Mouse (Mus musculus) CH12F3 (cell line): Measurements from ENCODE around the gene Casc4.

Experiments
- in situ Hi-C: fragments of 300-500 bp; cut with MboI; formaldehyde crosslinking; loops from 2 replicates; pipeline ENCODE4 v1.14.3; 2020; ENCODE audit warnings: low sequenced_read_pairs

Gene Casc4

DNA sequence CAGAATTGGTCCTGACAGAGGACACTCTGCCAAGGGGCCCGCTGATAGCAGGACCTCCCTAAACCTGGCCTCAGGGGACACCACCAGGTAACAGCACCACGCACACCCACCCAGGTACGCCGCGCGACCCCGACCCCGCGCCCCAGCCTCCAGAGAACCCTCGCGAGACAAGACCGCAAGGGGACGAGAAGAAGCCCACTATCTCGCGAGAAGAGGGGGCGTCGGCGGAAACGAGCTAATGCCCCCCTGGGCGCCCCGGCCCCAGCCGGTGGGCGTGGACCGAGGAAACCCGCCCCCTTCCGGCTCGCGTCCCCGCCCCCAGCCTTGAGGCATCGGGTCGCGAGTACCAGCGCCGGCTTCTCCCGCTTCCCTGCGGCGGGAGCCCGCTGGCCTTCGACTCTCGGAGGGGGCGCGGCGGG lies at the start of gene Casc4:
Gene Casc4 (plus strand): TSS at position 339 of the 419 bp plus-strand sequence.
- in situ Hi-C loops, result no loop called here

DNA sequence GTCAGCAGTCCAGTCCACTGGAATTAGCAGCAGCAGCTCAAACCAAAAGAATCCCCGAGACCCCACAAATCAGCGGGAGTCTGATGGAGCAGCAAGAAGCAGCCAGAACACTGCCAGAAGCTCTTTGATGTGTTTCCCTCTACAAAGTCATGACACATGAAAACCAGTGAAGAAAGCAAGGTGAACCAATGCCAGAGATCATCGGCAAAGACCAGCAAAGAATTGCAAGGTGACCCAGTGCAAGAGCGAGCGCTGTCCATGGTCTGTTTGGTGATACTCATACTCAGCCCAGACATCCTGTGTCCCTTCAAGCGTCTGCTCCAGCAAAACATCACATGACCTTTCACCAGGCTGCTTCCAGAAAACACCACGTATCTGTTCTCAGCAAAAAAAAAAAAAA lies 45.0 kb upstream of the Casc4 start:
- in situ Hi-C loops, result no loop called here

DNA sequence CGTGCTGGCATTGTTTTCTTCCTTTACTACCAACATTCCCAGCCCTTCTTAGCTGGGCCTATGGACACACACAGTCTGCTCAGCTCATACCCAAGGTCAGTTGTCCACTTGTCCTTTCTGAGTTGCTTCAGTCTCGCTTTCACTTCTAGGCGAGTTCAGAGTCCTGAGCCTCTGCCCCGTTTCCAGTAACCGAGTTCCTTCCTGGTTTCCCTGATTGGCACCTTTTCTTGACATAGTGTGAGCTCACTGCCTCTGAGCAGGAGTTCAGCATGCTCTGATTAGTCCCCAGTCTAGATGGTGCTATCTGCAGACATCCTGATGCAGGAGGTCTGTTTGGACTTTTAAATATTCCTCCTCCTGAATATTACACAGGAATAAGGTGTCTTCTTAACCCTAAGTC lies 42.1 kb upstream of the Casc4 start:
- in situ Hi-C loops, result no loop called here

DNA sequence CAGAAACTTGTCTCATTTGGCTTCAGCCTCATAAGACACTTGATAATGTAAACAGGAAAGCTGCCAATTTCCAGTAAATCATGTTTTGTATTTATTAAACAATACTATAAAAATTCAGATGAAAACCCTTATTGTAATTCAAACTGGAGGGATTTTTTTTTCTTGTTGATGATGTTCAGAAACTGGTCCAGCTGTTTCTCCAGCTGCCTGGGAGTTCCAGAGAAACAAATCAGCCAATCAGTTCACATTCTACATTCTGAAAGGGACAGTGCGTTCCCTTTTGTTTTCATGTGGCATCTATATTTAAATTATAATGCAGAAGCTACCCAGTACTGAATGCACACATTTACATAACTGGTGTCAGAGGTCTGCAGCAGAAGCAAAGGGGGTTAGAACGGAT lies 40.6 kb upstream of the Casc4 start:
- in situ Hi-C loops, result no loop called here

DNA sequence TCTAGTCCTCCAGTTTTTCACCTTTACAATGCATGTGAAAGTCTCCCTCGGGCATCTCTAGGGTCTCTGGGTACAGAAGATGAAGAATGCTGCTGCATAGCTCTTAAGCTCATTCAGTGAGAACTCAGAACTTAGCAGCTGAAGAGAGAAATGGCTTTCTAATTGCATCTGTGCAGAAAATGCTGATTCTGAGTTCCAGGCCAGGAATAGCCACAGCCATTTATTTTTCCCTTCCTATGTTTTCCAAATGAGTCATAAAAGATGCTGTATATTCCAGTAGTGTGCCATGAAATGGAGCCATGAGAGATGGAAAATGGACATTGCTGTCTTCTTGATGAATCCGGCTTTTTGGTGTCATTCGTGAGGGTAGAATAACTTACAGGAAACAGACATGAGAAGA lies 38.4 kb upstream of the Casc4 start:
- in situ Hi-C loops, result no loop called here

DNA sequence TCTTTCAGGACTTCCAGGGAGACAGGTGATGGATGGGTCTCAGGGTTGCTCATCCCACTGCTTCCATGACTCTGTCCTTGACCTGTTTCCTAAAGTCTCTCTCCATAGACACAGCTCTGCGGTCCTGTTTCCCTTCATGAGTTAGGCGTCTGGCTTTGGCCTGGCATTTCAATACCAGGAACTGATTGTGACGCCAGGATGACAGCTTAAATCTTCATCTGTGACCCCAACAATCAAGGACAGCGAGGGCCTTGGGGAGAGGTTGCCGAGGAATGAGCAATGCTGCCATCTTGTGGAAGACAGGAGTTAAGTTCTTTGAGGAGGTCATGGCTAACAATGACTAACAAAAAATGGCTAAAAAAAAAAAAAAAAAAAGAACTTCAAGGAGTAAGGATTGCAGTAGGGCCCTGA lies 34.3 kb upstream of the Casc4 start:
- in situ Hi-C loops, result loop anchor here (10.0 kb wide), 1 partner anchor 258 kb away; no protein-coding TSS in a partner anchor

DNA sequence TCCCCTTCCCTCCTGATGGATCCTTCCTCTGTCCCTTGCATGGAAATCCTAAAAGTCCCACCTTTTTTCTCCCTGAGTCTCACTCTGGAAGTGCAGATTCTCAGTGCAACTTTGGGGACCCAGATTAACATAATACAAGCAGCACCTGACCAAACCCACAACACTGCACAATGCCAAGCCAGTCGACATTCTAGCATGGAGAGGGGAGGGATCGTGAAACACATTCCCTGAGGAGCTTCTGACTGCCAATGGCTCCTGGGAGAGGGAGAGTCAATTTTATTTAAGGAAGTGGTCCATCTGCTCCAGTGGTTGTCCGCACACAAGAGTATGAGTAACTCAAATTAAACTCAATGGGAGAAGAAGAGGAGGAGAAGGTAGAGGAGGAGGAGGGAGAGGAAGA lies 31.8 kb upstream of the Casc4 start:
- in situ Hi-C loops, result loop anchor here (10.0 kb wide), 1 partner anchor 260 kb away; no protein-coding TSS in a partner anchor

DNA sequence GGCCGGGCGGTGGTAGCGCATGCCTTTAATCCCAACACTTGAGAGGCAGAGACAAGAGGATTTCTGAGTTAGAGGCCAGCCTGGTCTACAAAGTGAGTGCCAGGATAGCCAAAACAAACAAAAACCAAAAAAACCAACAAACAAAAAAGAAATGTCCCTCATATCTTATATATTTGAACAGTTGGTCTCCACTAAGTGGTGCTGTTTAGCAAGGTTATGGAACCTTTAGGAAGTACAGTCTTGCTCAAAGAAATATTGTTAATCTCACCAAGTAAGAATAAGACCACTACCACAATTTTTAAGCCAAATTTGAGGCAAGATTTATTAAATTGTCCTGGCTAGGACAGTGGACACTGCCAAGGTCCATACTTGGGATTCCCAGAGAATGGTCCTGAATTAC lies 25.3 kb upstream of the Casc4 start:
- in situ Hi-C loops, result no loop called here

DNA sequence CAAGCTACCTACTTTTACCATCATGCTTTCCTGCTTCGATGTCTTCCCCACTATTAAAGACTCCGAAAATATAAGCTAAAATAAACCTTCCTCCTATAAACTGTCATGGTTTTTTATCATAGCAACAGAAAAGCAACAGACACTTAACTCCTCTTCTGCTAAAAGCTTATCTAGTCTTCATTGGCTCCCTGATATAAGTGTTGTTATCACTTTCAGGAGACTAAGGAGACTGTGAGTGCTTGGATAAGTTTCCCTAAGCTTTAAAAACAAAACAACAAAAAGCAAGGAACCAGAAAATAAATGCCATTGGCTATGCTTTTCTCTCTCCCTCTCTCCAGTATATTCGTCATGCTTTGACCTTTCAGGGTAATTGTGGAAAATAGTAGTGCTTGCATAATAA lies 24.5 kb upstream of the Casc4 start:
- in situ Hi-C loops, result no loop called here

DNA sequence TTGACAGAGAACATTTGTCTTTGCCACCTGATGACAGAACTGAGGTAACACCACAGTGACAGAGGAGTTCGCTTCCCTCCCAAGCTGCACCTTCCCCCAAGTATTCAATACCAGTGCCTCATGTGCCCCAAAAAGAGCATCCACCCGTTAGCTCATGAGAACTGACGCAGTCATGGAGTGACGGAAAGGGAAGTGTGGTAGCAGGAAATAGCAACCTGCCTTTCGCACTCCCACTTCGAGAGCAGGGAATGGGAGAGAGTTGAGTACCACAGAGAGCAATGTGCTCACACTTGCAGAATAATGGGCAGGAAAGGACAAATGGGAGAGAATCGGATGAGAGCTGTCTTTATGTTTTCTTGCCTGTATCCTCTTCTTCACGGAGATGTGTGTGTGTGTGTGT lies 20.7 kb upstream of the Casc4 start:
- in situ Hi-C loops, result no loop called here

DNA sequence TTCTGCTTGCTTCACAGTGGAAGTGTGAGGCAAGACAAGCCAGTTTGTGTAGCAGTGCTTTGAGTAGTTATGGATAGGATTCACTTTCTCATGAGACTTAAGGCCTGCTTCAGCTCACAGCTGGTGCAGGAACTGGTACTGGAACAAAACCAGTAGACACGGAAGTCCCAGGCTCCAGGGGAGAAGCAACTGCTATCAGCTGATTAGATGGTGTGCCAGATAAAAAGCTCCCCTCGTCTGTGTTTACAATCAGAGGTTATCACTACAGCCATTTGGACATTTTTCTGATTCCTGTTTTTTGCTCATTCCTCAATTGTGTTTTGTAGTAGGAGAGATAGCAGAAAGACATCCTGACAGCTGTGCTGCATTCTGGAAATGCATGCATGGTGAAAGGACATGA lies 14.7 kb upstream of the Casc4 start:
- in situ Hi-C loops, result no loop called here

DNA sequence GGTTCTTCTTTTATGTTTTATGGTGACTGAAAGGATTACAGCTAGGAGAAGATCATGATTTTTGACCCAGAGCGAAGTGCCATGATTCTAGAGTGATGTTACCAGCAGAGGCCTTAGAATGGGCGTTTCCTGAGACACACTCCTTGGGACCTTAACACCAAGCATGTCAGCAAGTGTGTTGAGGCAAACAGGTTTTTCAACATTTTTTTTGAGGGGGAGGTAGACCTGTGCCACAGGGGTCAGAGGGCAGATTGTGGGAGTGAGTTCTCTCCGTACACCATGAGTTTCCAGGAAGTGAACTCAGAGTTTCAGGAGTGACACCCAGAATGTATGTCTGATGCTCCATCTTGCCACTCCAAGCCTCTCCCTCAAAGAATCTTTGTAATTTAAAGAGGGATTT lies 12.8 kb upstream of the Casc4 start:
- in situ Hi-C loops, result no loop called here

DNA sequence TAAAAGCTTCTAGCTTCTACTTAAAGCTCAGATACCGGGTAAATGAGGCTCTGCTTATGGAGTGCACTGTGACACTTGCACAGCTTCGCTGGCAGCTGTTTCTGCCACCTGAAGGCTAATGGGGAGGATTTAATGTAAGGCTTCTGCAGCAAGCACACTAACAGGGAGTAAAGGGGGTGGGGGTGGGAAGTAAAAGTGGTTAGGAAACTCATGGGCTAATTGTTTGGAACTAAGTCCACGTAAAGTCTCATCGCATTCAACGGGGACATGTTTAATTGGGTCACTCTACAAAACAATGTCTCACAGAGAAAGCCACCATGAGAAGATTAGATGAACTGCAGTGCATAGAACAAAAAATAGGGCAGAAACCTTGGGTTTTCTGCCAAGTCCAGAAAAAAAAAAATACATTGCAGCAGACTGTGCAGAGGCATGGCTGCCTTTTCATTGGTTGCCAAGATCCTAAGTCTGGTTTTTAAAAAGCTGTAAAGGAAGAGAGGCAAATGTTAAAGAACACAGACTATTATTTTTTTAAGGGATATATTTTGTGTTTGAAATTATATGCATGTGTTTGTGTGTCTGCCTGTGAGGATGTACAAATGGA lies 7.3 kb upstream of the Casc4 start:
- in situ Hi-C loops, result no loop called here

DNA sequence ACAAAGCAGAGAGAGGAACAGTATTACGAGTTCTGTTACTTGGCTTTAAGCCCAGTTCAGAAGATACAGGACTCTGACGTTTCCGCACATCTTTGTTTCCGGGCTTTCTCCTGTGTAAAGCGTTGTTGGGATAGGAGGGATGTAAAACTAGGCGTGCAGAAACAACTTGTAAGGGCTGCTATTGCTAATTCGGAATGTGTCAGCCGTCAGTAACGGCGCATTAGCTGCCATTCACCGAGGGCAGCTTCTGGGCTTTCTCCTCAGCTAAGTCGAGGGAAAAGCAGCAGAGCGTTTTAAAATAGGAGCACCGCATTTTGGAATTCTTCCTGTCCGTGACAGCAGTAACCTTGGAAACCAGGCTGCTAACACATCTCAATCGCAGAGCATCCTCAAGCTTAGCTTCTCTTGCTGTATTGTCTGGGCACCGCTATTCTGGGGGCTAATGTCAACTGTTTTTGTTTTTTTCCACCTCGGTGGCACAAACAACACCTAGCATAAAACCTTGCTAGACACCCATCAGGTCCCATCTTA lies 634 bp upstream of the Casc4 start:
- in situ Hi-C loops, result no loop called here

DNA sequence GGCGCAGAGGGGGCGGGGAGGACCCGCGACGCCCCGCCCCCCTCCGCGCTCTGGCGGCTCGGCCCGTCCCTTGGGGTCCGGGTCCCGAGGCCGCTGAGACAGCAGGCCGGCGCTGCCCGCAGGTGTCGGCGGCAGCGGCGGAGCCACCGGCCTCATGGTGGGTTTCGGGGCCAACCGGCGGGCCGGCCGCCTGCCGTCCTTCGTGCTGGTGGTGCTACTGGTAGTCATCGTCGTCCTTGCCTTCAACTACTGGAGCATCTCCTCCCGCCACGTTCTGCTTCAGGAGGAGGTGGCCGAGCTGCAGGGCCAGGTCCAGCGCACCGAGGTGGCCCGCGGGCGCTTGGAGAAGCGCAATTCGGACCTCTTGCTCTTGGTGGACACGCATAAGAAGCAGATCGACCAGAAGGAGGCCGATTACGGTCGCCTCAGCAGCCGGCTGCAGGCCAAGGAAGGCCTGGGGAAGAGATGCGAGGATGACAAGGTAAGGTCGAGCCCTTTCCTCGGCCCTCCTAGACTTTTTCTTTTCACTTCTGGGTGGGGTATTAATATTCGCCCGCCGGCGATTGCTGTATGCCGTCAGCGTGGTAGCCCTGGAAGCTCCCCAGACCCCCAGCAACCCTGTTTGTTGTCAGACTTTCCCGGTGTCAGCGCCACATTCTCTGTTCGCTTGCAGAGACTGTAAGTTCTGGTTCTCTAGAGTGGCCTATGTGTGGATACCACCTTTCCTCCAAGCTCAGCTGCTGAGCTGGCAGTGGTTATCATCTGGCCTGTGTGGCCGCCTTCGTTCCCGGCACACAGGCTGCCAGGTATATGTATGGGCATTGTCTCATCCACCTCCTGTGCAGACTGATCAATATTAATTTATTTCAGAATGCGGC lies 520 bp downstream of the Casc4 start:
- in situ Hi-C loops, result no loop called here

DNA sequence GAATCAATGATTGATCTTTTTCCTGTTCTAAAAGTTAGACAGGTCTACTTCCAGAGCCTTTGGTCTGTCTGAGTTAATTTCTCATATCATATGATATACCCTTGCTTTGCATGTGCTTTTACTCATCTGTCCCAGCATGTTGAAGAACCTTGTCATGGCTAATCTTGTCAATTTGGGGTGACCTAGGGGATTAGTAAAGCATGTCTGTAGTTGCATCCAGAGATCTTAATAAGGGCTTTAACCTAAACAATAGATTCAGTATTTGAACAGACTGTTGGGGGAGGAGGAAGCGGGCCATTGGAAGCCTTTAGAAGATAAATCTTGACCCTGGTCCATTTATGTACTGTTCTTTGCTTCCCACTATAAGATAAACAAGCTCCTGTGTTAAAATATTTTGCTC lies 12.7 kb downstream of the Casc4 start:
- in situ Hi-C loops, result no loop called here

DNA sequence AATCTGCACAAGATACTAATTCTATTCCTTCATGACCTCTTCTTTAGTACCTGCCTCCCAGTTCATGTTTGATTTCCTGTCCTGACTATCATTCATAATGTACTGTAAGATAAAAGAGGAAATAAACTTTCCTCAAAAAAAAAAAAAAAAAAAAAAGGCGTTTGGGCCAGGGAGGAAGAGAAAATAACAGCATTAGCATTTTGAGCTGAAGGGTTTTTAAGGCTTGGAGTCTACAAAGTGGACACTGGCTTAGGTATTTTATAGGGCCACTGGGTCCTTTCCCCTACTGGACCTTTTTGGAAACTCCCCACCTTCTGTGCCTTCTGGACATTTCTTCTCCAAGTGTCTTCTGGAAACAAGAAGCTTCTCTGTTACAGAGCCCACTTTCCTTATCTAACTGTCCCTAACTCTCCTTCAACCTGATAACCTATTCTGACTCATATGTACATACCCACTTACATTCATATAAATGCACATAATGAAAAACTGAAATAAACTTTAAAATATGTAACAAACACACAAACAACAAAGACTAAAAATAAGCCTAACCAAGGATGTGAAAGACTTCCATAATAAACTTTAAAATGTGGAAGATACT lies 18.8 kb downstream of the Casc4 start:
- in situ Hi-C loops, result no loop called here

DNA sequence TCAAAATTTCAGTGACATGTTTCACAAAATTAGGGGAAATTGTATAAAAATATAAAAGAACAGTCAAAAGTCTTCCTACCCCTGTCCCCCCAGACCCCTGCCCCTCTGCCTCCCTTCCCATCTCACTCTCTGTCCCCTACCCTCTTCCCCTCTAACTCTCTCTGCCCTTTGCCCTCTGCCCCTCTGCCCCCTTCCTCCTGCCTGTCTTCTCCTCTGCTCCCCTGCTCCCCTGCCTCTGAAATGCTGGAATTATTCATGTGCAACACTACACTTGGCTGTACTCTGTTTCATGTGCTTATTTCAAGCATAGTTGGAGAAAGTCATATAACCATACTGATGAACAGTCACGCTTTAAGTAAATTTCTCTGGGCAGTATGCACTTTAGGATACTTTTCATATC lies 19.6 kb downstream of the Casc4 start:
- in situ Hi-C loops, result no loop called here

DNA sequence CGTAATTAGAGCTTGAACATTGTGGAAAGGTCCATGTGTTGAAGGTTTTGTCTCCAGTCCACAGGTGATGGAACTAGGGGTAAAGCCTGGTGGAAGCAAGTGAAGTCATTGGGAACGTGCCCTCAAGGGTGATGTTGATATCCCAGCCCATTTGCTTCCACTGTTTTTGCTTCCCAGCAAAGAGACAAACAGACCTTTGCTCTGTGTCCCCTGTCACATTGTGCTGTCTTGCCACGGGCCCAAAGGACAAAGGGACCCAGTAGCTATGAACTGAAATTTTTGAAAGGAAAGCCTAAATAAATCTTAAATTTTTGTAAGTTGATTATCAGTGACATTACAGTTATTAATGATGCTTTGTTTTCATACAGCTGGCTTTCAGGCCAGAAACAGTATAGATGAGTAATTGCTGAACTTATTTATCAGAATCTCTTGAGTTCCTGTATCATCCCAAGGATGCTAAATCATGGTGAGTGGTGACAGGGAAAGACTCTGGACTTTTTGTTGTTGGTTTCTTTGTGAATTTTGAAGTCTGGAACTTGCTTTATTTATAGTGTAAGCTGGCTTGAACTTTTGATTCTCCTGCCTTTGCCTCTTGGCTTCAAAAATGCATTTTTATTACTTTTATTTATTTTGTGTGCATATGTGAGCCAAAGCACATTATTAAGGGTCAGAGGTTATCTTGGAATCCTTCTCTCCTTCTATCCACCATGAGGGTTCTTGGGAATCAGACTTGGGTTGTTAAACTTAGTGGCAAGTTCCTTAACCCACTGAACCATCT lies 22.1 kb downstream of the Casc4 start:
- in situ Hi-C loops, result no loop called here

DNA sequence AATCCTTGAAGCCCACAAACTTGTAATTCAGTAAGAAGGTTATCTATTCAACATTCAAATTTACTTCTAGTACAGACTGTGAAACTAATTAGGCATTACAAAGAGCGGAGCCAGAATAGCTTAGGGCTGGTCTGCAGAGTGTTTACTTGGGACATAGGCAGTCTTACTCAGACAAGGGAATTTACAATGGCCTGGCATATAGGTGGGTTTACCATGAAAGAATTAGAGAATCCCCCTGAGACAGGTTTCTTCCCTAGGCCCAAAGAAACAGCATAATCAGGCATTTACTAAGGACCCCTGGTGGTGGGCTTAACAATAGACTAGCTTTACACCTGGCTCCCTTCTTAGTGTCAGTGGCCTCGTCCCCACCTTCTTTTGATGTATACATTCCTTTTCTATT lies 28.5 kb downstream of the Casc4 start:
- in situ Hi-C loops, result no loop called here

DNA sequence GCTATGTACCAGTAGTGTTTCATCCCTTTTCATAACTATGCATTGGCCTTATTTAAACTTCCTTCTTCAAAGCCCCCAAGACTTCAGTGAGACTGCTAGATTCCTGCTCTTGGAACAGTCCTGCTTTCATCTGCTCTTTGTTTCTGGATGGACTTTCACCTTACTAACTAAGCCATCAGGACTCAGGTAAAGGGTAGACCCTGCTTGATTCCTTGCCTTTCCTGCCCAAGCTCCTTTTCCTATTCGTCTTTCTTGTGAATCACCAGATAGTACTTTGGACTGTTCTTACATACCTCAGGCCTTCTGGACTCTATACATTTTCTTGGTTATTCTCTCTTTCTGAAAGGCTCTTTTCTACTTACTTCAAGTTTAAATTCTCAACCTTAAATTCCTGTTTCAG lies 30.1 kb downstream of the Casc4 start:
- in situ Hi-C loops, result no loop called here
